Mouse (Mus musculus) regulatory T cell (primary cell): ENCODE results near the gene Gm20696.

Source experiments
- in situ Hi-C: fragments of 300-600 bp; cut with MboI, MseI; formaldehyde crosslinking; loops from one replicate; pipeline ENCODE4 v1.15.1; 2025; ENCODE audit warnings: high pct_unique_total_duplicates

Gm20696 gene

GRCm38 (mm10) chr6:99521641-99522358, 144.8 kb downstream of the Gm20696 start:
- in situ Hi-C loops, result loop anchor here (5.0 kb wide), 1 partner anchor 79 kb away; no protein-coding TSS in a partner anchor

- in situ Hi-C loops, result loop anchor here (5.0 kb wide), 1 partner anchor 79 kb away; no protein-coding TSS in a partner anchor
Observed at GRCm38 (mm10) chr6:99521038-99521640, 145.5 kb downstream of the Gm20696 start.

DNA sequence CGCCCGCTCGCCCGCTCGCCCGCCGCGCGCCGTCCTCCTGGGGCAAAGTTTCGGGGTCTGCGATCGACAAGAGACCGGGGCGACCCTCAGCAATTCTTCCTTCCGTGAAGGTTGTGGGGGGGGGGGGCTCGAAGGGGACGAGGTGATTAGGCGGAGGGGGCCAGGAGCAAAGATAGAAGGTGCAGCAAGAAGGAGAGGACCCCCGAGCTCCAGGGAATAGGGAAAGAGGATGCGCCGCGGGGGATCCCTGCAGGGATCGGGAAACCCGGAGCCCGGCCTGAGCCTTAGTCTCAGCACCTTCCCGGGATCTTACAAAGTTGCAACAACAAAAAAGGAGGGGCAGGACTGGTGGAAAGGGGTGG, 145.9 kb downstream of the Gm20696 start:
- in situ Hi-C loops, result loop anchor here (5.0 kb wide), 1 partner anchor 78 kb away; no protein-coding TSS in a partner anchor

DNA sequence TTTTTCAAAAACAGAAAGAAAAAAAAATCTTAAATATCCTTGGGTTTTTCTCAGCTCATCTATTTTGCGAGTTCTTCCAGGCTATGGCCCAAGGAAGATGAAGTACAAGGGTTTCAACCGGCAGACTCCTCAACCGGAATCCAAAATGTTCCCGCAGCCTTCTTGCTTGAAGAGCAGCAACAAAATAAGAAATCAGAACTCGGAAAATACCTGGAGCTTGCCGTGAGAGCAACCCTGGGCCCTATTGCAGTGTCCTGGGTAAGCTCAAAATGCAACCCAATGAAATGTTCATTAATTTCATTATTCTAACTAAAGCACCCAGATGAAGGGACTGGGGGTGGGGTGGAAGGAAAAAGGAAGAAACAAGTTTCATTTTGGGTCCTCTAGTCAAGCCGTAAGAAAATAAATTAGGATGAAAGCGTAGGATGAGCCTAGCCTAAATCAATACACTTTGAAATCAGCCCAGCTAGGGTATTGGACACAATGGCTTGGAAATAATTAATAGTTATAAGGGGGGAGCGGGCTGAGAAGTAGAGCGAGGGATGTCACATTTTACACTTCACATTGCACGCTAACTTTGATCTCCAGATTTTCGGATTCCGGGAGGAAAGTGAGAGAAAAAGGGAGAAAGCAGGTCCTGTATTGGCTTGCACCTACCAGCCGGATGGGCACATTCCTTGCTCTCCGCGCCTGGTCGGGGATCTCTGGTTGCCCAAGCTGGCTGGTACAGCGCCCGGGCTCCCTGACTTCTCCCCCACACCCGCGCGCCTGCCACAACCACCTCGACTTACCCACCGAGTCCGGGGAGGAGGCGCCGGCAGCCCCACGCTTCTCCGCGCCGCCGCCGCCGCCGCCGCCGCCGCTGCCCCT, 146.6 kb downstream of the Gm20696 start:
- in situ Hi-C loops, result loop anchor here (5.0 kb wide), 1 partner anchor 78 kb away; no protein-coding TSS in a partner anchor

- in situ Hi-C loops, result no loop called here
Observed at GRCm38 (mm10) chr6:99519052-99519451, 147.5 kb downstream of the Gm20696 start.

GRCm38 (mm10) chr6:99515667-99516199, 150.9 kb downstream of the Gm20696 start:
- in situ Hi-C loops, result no loop called here

DNA sequence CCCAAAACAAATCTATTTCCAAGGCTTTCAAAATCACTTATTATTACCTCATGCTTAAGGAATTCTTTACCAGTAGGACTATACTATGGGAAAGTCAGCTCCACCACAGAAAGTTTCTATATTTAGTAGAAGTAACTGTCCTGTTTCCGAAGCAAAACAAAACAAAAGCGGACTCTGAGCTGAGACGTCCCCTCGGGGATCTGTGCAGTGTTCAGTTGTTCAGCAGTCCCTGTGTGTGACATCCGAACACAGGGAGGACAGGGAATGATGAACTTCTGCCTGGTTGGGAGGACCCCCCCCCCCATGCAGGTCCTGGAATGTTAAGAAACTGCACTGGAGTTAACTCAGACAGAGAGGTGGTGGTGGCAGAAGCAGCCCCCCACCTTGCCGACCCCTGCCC, 154.7 kb downstream of the Gm20696 start:
- in situ Hi-C loops, result no loop called here

DNA sequence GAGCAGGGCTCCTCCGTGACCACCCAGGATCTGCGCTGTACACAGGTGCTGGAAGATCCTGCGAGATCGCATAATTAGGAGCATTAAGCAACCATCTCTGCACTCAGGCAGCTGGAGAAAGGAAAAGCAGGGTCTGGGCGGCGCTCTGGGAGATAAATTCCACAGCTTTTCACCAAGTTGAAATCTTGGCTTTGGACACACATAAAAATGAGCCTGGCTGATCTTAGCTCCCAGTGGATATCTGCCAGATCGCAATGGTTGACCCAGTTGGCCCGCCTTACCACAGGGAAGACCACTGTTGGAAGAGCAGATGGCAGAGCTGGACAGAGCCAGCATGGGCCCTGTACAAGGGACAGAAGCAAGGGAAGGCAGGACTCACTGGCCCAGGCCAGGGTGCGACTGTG, 157.4 kb downstream of the Gm20696 start:
- in situ Hi-C loops, result no loop called here

- in situ Hi-C loops, result no loop called here
Observed at GRCm38 (mm10) chr6:99506816-99507215, 159.8 kb downstream of the Gm20696 start.

GRCm38 (mm10) chr6:99503741-99504140, 162.9 kb downstream of the Gm20696 start:
- in situ Hi-C loops, result no loop called here

DNA sequence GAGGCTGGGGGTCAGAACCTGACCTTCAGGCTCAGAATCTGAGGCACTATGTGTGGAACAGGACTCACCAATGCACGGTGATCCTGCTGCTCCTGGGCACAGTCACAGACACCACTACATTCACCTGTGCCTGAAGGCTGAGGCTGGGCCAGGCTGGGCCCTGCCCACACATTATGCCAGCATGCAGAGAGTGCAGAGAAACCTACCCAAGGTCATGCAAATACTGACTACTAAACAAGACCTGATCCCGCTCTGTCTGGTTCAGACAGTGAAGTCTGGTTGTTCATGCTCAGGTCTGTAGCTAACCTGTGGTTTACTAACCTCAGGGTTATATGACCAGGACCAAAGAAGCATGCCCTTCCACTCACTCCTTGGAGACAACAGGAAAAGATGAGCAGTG, 163.9 kb downstream of the Gm20696 start:
- in situ Hi-C loops, result no loop called here

- in situ Hi-C loops, result no loop called here
Observed at GRCm38 (mm10) chr6:99502314-99502713, 164.3 kb downstream of the Gm20696 start.

DNA sequence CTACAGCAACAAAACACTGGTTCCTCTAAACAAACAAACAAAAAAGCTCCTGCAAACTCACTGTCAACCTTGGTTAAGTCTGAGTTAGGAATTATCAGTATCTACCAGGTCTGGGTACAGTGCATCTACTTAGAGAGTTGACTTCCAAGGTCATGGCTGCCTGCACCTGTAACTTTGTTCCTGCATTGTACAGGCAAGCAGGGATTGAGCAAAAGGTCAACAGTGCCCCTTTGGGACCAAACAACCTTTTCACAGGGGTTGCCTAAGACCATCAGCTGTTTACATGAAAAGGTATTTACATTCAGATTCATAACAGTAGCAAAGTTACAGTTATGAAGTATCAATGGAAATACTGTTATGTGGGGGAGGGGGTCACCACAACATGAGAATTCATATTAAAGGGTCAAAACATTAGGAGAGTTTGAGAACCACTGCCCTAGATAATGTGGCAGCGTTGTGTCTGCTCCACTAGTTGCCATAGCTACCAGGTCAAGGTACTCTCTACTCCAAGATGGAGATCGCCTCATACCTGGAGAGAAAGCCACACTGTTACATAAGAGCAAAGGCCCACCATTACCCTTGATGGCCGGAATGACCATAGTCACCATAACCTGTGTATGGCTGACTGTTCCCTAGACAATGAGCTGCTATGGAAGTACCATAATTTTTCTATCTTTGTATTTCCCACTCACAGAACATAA, 165.9 kb downstream of the Gm20696 start:
- in situ Hi-C loops, result no loop called here

GRCm38 (mm10) chr6:99498082-99498481, 168.5 kb downstream of the Gm20696 start:
- in situ Hi-C loops, result loop anchor here (10.0 kb wide), 1 partner anchor 767 kb away; no protein-coding TSS in a partner anchor

DNA sequence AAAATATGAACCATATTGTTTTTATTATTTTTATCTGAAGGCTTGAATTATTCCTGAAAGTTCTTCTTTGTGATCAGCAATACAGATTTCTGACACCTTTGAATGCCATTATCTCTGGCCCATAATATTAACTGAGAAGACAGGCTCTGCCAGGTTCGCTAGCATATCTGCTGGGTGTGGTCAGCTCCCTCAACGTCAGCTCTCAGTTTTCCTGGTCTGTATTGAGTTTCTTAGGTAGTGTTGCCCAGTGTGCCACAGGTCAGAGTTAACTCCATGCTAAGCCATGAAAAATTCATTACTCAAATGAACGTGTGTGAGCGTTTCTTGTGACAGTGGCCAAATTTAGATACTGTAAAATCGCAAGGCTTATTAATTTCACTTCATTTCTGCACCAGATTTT, 170.5 kb downstream of the Gm20696 start:
- in situ Hi-C loops, result loop anchor here (10.0 kb wide), 1 partner anchor 769 kb away; no protein-coding TSS in a partner anchor

DNA sequence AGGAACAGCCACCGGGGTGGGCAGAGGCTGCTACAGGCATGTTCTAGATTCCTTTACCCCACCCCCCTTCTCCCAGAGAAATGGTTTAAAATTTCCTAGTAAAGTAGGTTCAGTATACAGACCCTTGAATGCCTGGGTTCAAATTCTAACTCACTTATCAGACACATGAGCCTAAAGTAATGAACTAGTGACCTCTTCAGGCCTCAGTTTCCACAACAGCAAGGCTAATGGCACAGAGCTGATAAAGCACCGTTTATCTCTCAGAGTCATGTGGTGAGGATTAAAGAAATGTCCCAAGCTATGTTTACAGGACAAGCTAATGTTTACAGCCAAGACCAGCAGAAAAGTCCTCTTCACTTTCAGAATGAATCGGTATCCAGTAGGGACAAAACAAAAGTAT, 173.7 kb downstream of the Gm20696 start:
- in situ Hi-C loops, result loop anchor here (10.0 kb wide), 1 partner anchor 772 kb away; no protein-coding TSS in a partner anchor

- in situ Hi-C loops, result loop anchor here (10.0 kb wide), 1 partner anchor 773 kb away; no protein-coding TSS in a partner anchor
Observed at GRCm38 (mm10) chr6:99491979-99492544, 174.5 kb downstream of the Gm20696 start.

- in situ Hi-C loops, result loop anchor here (10.0 kb wide), 1 partner anchor 774 kb away; no protein-coding TSS in a partner anchor
Observed at GRCm38 (mm10) chr6:99491146-99491545, 175.5 kb downstream of the Gm20696 start.

GRCm38 (mm10) chr6:99489900-99490648, 176.5 kb downstream of the Gm20696 start:
- in situ Hi-C loops, result loop anchor here (10.0 kb wide), 1 partner anchor 775 kb away; no protein-coding TSS in a partner anchor

GRCm38 (mm10) chr6:99489423-99489822, 177.2 kb downstream of the Gm20696 start:
- in situ Hi-C loops, result no loop called here
